In the genomic region with DNA sequence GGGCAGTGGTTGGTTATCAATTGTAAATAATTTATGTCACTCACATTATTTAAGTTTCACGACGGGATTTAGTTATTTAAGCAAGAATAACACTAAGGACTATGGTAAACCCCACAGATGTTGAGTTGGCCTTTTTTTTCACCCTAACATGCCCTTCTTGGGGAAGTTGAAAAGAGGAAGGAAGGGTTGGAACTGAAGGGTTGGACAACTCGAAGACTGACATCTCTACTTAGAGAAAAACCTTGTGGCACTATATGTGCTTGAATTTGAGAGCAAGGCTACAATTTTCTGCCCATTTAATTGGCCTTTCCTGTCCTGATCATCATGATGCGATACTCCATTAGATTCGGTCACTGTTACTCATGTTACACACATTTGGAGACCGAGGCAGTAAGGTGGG, we compare ENCODE assay signal across 9 mouse cellular contexts. TPM values are rescaled to one million over a fixed set of nuclear protein-coding genes. Genes with fewer than 3 reads are reported as not detected.
DNase-seq lines count a peak whose midpoint lies in the region; ATAC-seq and TF ChIP-seq lines count a peak whose summit lies in the region.
"Had no signal": no experiment of that assay in that cellular context is flagged by ENCODE, and none has a peak within 500 bp of the region (broad histone marks: within the 10 kb centered on the region; RNA-seq: fewer than 3 reads in every experiment).

No protein-coding gene starts in this region.

- no peak for DNase-seq in kidney, postnatal 0 days (ENCODE audit: low spot score)
- DNase-seq in kidney, postnatal 25 days: no peak
- no peak for DNase-seq in forebrain, embryonic 10.5 days (ENCODE audit: extremely low spot score, low spot score)
- DNase-seq in limb, embryonic 11.5 days (ENCODE audit: low spot score): no peak
- DNase-seq in urinary bladder, adult 18-20 months (ENCODE audit: low spot score in 2 of 2): no peak
- no peak for DNase-seq in MN1 (ENCODE audit: low spot score)

- no peaks in the 10 kb centered on the region for H3K27me3 ChIP-seq in kidney, postnatal 0 days (ENCODE audit: insufficient read depth, low read length)
- H3K27me3 ChIP-seq in forebrain, embryonic 10.5 days (ENCODE audit: poor library complexity, severe bottlenecking): peaks cover 15% of the 10 kb centered on the region
- no peaks in the 10 kb centered on the region for H3K27me3 ChIP-seq in limb, embryonic 11.5 days (ENCODE audit: control insufficient read depth, insufficient read depth, low read length)
- 0 out of 2 replicates have a peak, but pooled peaks cover 4% of the 10 kb centered on the region for H3K27me3 ChIP-seq in neural tube, embryonic 12.5 days (replicated peaks)

- no peaks in the 10 kb centered on the region for H3K9me3 ChIP-seq in kidney, postnatal 0 days (replicated peaks; ENCODE audit: low read length)
- no peaks in the 10 kb centered on the region for H3K9me3 ChIP-seq in forebrain, embryonic 10.5 days
- H3K9me3 ChIP-seq in limb, embryonic 11.5 days (ENCODE audit: control insufficient read depth, low read length): no peaks in the 10 kb centered on the region
- H3K9me3 ChIP-seq in neural tube, embryonic 12.5 days: no peaks in the 10 kb centered on the region

- H3K4me1 ChIP-seq in kidney, postnatal 0 days (replicated peaks; ENCODE audit: insufficient read depth, low read length): no peaks in the 10 kb centered on the region
- H3K4me1 ChIP-seq in forebrain, embryonic 10.5 days: peaks cover 21% of the 10 kb centered on the region
- H3K4me1 ChIP-seq in limb, embryonic 11.5 days (ENCODE audit: control insufficient read depth, insufficient read depth, low read length): peaks cover 4% of the 10 kb centered on the region
- 0 out of 2 replicates have a peak, but pooled peaks cover 6% of the 10 kb centered on the region for H3K4me1 ChIP-seq in neural tube, embryonic 12.5 days

- no peak overlapping the region for H3K27ac ChIP-seq in kidney, postnatal 0 days
- H3K27ac ChIP-seq in forebrain, embryonic 10.5 days: no peak overlapping the region
- no peak overlapping the region for H3K27ac ChIP-seq in limb, embryonic 11.5 days (replicated peaks; ENCODE audit: low read depth, low read length)
- no peak overlapping the region for H3K27ac ChIP-seq in neural tube, embryonic 12.5 days

- no peak for ATAC-seq in kidney, postnatal 0 days (replicated peaks; ENCODE audit: low FRiP score, low read depth)
- ATAC-seq in limb, embryonic 11.5 days (ENCODE audit: insufficient number of reproducible peaks, low FRiP score, low TSS enrichment, low read depth): no peak
- no peak for ATAC-seq in neural tube, embryonic 12.5 days (ENCODE audit: low FRiP score, low read depth)
- ATAC-seq in CD4-positive, CD25-positive, alpha-beta regulatory T cell, adult 4 months: no peak

- peak overlapping the region; percentile 89; the same call in 1 of the 2 replicates for H3K4me2 ChIP-seq in kidney, postnatal 0 days (ENCODE audit: low read length)
- peak overlapping the region; percentile 64; the same call in 1 of the 2 replicates for H3K4me2 ChIP-seq in limb, embryonic 11.5 days (ENCODE audit: low read depth, severe bottlenecking)
- peak overlapping the region; percentile 76 for H3K4me2 ChIP-seq in neural tube, embryonic 12.5 days (replicated peaks)

- no peak for TF ChIP-seq CTCF in kidney, postnatal 0 days (IDR thresholded peaks at IDR 0.05; ENCODE audit: low read depth)

- no peak overlapping the region for H3K4me3 ChIP-seq in kidney, postnatal 0 days (replicated peaks; ENCODE audit: low read depth, low read length)
- peak overlapping the region; percentile 64; the same call in 1 of the 2 replicates for H3K4me3 ChIP-seq in forebrain, embryonic 10.5 days
- no peak overlapping the region for H3K4me3 ChIP-seq in limb, embryonic 11.5 days (ENCODE audit: low read depth, low read length)
- no peak overlapping the region for H3K4me3 ChIP-seq in neural tube, embryonic 12.5 days

- H3K36me3 ChIP-seq in kidney, postnatal 0 days (ENCODE audit: insufficient read depth, low read length): no peaks in the 10 kb centered on the region
- no peaks in the 10 kb centered on the region for H3K36me3 ChIP-seq in forebrain, embryonic 10.5 days (replicated peaks)
- no peaks in the 10 kb centered on the region for H3K36me3 ChIP-seq in limb, embryonic 11.5 days (ENCODE audit: control insufficient read depth, insufficient read depth, low read length)
- no peaks in the 10 kb centered on the region for H3K36me3 ChIP-seq in neural tube, embryonic 12.5 days
- H3K36me3 ChIP-seq: G1E had no signal

- H3K9ac ChIP-seq in kidney, postnatal 0 days (ENCODE audit: low read depth, low read length): no peak overlapping the region
- no peak overlapping the region for H3K9ac ChIP-seq in limb, embryonic 11.5 days (ENCODE audit: low read length)
- H3K9ac ChIP-seq in neural tube, embryonic 12.5 days: no peak overlapping the region

- 78% methylated on average over 6 of the region's 6 CpGs for WGBS in kidney, postnatal 0 days
- WGBS in forebrain, embryonic 10.5 days: 90% methylated on average over 6 of the region's 6 CpGs
- WGBS in limb, embryonic 11.5 days: 85% methylated on average over 6 of the region's 6 CpGs
- WGBS in neural tube, embryonic 12.5 days: 86% methylated on average over 6 of the region's 6 CpGs

RNA-seq across cellular contexts. Expression of a gene that starts 0.7 kb away (rescaled TPM):
- polyA plus RNA-seq in kidney, postnatal 0 days (2015; fragmentation: Nextera tagmentation; extraction: Ambion mirVana): 26.2 and 27.8 TPM in 2 replicates
- 2.4 and 2.6 TPM in 2 replicates for polyA plus RNA-seq in forebrain, embryonic 10.5 days (2016; fragmentation: Nextera tagmentation; extraction: Ambion mirVana)
- 4.3 TPM in 2 replicates for polyA plus RNA-seq in limb, embryonic 11.5 days (2014; fragmentation: Nextera tagmentation; extraction: Ambion mirVana)
- 4.5 and 5.4 TPM in 2 replicates for polyA plus RNA-seq in neural tube, embryonic 12.5 days (2016; fragmentation: Nextera tagmentation; extraction: Ambion mirVana)
- polyA plus RNA-seq in CD4-positive, CD25-positive, alpha-beta regulatory T cell, adult 4 months (2017; shearing (Covaris generic)): under 1 TPM in 1 of 2 experiments, not detected in 1; 0.83 TPM
- polyA plus RNA-seq: G1E had no signal
